Mouse (Mus musculus): ENCODE results near the gene Hykk.

Hykk gene

GRCm38 (mm10) chr9:54981291-54982191, 64.5 kb downstream of the Hykk start:
- in situ Hi-C loops (cut with MboI): no loop called here

GRCm38 (mm10) chr9:54982401-54982800, 65.3 kb downstream of the Hykk start:
- in situ Hi-C loops (cut with MboI): no loop called here

DNA sequence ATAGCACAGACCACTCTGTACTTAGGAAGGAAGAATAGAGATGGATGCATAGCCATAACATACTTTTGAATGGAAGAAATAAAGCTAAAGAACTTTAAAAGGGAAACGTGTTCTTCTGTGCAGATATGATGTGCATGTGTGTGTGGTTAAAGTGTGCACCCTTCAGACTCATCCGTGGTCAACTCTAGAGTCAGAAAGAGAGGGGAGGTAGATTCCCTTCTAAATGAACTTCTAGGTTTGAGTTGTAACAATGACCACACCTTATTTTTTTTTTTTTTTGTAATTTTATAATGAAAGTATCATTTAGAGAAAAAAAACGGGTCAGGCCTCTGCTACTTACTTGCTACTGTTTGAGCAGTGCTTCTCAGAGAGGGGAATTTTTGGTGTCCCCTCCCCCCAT, 73.3 kb downstream of the Hykk start:
- in situ Hi-C loops (cut with MboI): no loop called here

DNA sequence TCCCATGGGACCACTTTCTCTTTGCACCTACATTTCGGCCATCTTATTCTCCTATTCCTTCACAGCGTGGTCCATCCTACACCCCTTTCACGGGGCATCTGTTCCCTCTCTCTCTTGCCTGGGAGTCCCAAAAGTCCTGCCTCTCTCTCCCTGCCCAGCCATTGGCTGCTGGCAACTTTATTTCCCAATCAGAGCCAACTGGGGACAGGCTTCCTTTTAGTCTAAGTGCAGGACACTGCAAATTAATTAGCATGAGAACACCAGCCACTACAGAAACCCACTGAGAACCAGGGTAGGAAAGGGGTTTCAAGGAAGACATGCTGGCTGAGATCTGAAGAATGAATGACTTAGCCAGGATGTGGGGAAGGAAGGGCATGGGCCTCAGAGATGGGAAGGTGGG, 77.3 kb downstream of the Hykk start:
- in situ Hi-C loops (cut with MboI): no loop called here

GRCm38 (mm10) chr9:54995645-54996044, 78.6 kb downstream of the Hykk start:
- in situ Hi-C loops (cut with MboI): no loop called here
